Mouse (Mus musculus): Measurements from ENCODE around the gene Pafah1b2.
A peak's percentile ranks its signal among the peaks of the same experiment; 100 is the strongest.

Pafah1b2 gene

DNA sequence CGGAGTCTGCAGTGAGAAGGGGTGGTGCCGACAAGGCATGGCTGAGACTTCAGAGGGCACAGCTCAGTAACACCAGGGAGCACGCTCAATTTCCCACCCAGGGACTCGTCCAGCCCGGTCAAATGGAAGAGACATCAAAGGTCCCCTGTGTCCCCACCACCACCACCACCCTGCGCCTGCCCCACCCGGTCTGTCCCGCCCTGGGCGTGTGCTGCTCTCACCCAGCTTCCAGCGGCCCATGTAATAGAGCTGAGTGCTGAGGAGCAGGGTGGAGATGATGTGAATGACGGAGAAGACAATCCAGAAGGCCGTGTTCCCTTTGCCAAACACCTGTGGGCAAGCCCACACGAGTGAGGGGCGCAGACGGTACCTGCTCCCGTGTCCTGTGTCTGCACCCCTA is 70.0 kb downstream of the Pafah1b2 start:
- no peak for DNase-seq (ENCODE audit: low spot score)

DNA sequence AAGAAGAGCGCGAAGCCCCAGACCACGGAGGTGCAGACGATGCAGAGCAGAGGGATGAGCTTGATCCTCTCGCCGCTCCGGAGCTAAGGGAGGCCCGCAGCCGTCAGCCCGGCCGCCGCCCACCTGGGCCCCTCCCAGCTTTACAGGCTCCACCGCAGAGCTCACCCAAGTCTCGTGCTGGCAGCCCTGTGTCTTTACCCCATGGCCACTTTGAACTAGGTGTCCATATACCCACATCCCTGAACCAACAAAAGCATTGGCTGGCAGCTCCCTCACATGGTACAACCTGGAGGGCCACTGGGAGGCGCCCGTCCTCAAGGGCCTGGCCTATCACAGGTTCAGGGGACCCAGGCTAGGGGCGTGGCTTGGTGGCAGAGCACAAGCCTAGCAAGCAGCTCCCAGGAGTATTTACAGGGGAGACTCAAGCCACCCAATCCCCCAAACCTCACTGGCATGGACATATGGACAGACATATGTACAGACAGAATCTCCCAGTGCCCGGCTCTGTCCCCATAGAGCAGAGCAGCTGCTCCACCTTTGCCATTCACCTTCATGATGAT is 71.1 kb downstream of the Pafah1b2 start:
- no peak for DNase-seq (ENCODE audit: low spot score)

DNA sequence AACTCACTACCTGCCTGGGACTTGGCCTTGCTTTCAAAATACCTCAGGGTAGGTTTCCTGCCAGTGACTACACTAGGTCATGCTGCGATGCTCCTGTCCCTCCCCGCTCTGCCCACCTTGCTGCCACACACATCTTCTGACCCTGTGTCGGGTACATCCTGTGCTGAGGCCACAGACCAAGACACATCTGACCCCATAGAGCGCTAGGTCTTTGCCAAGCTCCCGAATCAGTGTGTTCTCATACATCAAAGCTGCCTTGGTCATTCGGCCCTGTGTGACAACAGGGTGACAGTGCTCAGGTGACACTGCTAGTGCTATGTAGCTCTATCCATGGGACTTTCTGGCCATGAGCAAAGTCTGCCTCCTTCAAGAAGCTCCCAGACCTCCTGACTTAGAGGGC is 72.7 kb downstream of the Pafah1b2 start:
- no peak for DNase-seq (ENCODE audit: low spot score)

DNA sequence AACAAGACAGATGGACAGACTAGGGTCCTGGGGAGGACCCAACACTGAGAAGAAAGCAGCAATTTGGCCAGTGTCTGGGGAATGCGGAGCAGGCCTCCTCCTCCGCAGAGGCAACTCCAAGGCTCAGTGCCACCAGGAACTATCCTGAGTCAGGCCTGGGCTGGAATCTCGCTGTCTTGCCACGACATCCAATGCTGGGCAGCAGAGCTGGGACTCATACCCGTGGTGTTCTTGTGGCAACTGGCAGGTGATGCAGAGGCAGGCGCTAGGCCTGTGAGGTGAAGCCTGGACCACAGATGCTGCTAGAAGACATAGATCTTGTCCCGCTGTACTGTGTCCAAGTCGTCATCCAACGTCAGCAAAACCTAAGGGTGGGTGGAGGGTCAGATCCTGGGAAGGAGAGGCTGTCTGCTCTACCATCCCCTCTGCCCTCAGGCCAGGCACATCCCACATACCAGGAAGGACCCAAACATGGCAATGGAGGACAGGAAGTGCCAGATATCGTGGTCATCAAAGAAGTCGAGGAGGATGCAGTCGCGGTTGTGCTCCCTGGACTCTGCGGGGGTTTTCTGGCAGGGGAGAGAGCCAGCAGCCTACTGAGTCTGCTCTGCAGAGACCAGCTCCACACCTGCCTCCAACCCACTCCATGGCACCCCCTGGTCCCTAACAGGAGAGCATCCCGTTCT is 73.4 kb downstream of the Pafah1b2 start:
- DNase-seq (ENCODE audit: low spot score): no peak

DNA sequence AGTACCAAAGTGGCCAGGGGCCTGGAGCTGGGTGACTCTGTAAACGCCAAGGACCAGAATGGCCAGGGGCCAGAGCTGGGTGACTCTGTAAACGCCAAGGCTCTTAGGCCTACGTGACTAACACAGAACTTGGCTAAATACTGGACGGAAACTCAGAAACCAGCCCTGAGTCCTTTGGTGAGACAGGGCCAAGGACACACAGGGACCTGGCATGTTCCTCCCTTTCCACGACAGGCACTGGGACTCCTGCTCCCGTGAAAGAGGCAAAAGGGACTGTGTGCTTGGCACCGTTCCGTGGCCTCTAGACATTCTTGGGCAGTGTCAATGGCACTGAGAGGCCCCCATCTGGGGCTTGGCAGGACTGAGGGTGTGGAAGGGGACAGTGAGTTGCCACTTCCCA is 74.4 kb downstream of the Pafah1b2 start:
- DNase-seq (ENCODE audit: low spot score): no peak

DNA sequence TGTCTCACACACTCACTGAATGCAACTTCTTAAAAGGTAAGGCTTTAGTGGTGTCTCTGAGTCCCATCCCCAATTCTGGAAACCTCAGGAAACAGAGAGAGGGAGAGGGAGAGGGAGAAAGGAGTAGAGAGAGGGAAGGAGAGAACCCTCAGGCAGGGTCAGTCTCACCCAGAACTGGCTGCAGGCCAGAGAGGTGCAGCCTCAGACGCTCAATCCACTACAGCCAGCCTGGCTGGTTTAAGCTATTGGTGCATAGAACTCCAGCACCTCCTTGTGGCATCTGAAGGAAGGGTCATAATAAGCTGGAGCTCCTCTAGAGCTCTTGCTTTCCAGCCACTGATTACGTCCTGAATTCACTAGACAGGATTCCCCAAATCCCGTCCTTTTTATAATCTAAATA is 75.6 kb downstream of the Pafah1b2 start:
- DNase-seq (ENCODE audit: low spot score): peak; percentile 59

DNA sequence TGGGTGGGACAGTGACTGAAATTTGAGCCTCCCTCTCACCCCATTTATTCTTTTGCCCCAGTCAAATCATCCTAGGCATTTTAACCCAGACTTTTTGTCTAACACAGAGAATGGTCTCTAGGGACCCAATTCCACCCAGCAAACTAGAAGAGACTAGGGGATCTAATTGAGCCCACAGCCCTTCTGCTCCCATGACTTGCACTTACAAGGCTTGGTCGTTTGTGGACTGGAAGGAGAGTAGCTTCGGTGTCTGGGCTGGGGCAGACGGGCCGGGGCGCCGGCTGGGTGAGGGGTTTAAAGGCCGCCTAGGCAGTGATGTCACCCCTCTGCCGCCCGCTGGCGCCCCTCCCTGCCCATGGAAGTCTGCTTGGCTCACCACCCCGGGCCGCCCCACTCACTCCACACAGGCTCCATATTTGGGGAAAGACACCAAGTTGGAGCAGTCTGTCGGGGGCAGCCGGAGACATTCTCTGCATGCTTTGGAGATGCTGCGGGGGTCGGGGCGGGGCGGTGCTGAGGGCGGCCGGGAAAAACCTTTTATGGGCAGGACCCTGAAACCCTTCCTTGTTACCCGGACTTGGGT is 76.8 kb downstream of the Pafah1b2 start, which contains the start of gene Tagln:
TSS of gene Tagln (minus strand) at position 431 of the 583 bp plus-strand sequence.
- no peak for DNase-seq (ENCODE audit: low spot score)

DNA sequence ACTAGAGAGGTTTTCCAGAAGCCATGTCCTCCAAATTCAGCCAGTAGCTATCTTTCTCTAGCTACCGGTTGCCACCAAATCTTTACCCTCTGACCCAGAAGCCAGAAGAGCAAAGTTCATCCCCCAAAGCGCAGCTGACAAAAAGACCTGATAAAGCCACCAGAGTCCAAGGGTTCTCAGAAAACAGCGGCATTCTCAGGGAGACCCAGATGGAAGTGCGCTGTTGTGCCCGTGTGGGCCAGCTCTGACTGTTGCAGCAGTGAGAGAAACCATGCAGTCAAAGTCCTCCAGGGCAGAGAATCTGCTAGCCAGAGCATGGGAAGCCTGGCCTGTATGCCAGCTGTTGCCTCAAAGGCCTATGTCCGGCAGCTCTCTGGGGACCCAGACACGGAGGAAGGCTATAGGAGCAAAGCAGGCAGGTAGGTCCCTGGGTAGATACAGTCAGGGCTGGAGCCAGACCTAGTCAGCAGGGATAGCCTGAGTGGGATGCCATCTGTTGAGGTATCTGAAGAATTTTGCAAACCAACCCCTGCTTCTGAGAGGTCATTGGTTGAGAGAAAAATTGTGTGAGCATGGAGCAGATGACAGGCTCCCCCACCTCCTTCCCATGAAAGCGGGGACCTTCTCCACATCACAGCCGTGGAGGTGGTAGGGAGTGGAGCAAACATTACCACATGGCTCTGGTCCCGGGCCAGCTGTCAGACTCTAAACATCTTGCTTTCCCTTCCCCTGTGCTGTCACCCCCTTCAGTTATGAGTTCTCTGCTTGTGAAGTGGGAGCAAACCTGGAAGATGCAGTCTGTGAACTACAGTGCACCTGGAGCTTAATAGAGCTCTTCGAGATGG is 79.7 kb downstream of the Pafah1b2 start:
- no peak for DNase-seq (ENCODE audit: low spot score)

DNA sequence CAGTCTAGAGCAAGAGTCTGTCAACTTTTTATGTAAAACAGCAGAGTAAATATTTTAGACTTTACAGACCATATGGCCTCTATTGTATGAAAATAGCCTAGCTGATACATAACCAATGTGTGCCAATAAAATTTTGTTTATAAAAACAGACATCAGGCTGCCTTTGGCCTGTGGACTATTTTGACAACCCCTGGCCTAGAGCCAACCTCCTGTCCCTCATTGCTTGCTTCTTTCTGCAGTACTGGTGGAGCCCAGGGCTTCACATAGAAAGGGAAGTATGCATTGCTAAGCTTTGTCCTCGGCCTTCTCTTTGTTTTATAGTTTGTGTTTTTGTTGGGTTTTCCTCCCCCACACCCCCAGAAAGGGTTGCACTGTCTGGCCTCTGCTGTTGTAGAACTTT is 80.5 kb downstream of the Pafah1b2 start:
- no peak for DNase-seq (ENCODE audit: low spot score)

DNA sequence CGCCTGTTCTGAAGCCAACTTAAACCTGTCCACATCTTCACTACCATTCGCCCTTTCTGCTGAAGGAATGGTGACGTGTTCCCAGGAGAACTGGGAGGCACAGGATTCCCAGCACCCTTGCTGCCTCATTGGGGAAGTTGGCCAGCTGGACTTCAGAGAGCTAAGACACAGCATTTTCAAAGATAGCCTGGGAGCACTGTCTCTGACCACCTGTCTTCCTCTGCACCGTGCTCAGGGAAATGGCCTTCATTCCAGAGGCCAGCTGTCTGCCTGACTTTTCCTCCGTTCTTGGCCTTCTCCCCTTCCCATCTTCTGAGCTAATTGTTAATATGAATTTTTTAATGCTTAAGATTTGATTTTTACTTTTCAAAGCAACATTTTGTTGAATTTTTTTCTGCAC is 83.2 kb downstream of the Pafah1b2 start:
- no peak for DNase-seq (ENCODE audit: low spot score)

DNA sequence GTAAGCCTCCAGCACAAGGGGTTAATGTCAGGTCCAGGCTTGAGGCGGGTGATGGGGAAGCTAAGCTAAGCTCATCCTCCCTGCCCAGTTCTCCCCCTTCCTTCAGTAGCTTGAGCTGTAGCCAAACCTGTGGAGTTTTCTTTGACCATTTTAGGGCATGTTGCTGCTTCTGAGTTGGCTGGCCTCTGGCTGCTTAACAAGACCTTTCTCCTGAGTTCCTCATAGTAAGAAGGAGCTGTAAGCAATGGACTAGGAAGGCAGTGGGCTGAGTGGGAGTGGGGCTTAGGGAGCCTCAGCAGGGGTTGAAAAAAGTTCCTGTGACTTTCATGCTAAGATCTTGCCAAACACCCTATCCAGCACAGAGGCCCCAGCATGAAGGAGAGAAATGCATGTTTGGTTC is 92.6 kb downstream of the Pafah1b2 start:
- DNase-seq (ENCODE audit: low spot score): no peak

DNA sequence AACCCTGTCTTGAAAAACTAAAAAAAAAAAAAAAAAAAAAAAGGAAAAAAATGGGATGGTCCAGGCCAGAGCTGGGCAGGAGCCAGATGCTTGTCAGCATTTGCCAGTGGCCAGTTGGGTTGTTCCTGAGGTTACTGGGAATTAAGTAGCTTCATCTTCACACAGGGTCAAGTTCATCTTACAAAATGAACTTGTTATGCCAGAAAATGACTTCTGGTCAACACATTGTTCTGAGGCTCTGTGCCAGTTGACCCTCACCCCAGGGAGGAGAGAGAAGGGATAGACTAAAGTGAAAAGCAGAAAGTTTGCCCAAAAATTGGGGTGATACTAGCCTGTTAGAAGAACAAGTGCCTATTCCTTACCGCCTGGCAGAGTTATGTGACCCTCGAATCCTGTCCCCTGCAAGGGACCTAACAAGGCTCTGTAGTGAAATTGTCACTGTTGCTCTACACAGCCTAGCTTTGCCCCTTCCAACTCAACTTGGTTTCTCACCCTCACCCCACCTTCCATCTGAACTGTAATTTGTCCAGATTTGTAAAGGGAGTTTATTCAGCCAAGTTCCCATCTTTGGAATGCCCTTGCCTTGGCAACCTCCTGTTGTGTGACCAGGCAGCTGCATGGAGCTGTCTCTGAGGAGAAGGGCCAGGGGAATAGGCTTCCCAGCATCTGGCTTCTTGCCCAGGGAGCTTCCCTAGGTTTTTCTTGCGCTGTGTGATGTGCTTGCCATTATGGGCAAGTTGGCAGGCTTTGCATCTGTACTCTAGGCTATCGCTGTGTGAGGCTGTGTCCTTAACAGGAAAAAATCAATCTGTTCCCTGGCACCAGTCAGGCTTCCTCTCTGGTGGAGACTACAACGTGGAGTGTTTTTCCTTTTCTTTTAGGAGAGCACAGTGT is 95.2 kb downstream of the Pafah1b2 start:
- no peak for DNase-seq (ENCODE audit: low spot score)

DNA sequence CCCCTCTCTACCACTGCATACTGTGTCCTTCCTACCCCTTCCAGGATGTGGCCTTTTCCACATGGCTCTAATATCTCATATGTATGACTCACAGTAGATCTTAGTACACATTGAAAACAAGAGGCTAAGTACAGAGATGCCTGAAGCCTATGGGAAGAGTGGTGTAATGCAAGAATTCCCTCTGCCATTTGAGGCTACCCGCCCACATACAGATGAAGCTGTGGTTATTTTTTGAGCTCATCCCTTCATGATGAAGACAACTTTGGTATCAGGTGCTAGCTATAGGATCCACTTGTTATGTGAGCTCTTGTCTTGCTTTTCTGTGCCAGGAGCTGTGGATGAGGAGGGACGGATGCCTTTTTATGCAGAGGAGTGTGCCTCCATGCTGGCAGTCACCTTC is 96.8 kb downstream of the Pafah1b2 start:
- no peak for DNase-seq (ENCODE audit: low spot score)
